Mouse (Mus musculus) 3134 (cell line): ENCODE measurements at regions not wholly inside any gene's neighbourhood (a gene's known extent, or its start where the extent isn't known, plus 50 kb on each side); places are given as distances from the start of the nearest gene placed in this dataset.

Experiments used
- DNase-seq: peaks from one replicate; pipeline ENCODE4 v3.0.0-alpha.2; 2011; ENCODE audit warnings: low spot score; ENCODE audit not compliant: insufficient read length; ENCODE audit errors: extremely low read depth

DNA sequence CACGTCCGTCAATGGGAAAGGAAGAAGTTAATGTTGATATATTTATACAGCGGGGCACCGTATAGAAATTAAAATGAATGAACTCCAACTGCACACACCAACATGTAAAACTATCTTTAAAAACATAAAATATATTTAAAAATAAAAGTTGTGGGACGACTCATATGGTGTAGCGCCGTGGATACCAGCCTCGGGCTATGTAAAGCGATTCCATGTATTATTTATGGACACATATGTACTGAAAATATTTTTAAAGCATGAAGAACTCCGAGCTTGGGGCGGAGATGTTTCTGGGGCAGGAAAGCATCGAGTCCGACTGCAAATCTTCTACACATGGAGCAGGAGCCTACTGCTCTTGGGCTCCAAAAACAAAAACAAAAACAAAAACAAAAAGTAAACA, 182.4 kb downstream of the Cryba4 start:
- DNase-seq, result no peak

DNA sequence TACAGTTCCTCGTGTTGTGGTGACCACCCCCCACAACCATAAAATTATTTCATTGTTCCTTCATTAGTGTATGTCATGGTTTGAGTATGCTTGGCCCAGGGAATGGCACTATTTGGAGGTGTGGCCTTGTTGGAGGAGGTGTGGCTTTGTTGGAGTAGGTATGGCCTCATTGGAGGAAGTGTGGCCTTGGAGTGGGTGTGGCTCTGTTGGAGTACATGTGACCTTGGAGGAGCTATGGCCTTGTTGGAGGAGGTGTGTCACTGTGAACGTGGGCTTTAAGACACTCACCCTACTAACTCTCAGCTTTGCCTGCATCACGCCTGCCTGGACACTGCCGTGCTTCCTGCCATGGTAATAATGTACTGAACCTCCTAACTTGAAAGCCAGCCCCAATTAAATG, 179.9 kb downstream of the Cryba4 start:
- no peak for DNase-seq

DNA sequence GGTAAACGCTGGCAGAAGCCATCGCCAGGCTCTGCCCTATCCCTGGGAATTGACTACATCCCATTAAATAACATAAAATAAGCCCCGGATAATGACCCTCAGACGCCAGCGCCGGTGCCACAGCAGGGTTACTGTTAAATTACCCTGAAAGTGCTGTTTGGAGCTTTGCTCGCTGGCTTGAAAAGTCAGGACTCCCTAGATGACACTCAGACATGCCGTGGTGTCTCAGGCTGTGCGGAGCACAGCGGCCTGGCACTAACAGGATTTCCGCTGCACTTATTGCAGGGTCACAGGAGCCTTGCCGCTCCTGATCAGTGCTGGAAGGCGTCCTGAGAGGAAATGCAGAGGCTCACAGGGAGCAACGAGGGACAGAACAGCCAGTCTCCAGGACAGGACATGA, 175.2 kb downstream of the Cryba4 start:
- DNase-seq, result no peak

DNA sequence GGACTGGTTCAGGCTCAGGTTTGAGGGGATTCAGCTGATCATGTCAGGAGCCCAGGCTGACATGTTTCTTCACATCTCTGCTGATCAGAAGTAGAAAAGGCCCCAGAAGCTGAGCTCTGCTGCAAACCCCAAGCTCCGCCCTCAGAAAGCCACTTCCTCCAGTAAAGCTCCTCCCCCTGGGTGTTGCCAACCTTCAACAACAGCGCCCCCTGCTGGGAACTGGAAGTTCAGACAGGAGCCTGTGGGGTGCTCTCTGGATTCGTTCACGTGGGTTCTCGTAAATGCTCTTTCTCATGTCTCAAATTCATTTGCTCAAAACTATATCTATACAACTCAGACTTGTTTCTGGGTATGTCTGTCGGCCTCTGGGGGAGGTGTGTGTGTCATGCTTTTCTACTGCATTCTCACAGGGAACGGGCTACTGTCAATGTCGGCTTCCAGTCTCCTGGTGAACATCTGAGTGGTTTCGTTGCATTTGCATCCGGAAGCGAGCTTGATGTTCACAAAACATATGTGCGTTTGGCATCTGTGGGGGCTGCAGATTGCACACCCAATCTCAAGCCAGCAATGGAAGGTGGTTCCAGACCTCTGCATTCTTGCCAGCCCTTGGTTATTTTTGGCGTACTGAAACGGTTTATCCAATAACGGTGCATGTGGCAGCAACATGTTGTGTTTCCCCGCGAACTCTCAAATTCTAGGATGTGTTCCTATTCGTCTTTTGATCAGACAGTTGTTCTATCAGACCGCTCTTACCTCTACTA, 174.3 kb downstream of the Cryba4 start:
- DNase-seq, result peak; percentile 30

DNA sequence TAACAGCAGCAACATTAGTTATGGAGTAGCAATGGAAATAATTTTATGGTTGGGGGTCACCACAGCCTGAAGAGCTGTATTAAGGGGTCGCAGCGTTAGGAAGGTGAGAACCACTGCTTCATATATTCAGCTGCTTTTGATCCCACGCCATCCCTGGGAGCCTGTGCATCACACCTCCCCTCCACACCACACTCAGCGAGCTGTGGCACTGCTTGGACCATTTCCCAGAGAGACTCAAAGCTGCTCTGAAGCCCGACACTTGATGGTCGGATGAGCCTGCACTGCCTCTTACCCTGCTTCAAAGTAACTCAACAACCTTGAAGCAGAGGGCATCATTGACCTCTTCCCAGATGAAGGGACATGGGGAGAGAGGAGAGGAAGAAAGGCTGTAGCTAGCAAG, 171.3 kb downstream of the Cryba4 start:
- no peak for DNase-seq

DNA sequence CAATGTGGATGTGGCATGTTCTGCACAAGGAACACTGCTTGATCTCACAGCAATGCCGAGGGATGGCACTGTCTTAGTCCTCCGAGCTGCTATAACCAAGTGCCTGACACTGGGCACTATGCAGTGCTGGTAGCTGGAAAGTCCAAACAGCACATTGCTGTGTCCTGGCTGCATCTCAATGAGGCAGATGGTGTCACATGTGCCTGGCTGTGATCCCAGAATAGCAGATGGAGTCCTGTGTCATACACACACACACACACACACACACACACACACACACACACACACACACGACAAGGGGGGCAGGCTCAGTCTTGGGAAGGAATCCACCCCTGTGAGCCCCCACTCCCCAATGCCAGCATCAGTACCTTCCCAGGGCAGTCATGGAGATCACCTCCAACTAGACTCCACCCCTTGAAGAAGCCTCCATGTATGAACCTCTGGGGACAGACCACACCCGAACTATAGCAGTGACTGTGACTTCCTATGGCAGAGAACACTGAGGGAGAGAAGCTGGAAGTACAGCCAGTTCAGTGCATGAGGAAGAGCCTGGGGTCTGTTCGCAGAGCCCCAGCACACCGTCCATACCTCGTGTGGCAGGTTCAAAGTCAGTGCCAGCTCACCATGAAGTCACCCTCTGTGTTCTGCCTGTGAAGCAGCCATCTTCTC, 160.3 kb downstream of the Cryba4 start:
- no peak for DNase-seq

DNA sequence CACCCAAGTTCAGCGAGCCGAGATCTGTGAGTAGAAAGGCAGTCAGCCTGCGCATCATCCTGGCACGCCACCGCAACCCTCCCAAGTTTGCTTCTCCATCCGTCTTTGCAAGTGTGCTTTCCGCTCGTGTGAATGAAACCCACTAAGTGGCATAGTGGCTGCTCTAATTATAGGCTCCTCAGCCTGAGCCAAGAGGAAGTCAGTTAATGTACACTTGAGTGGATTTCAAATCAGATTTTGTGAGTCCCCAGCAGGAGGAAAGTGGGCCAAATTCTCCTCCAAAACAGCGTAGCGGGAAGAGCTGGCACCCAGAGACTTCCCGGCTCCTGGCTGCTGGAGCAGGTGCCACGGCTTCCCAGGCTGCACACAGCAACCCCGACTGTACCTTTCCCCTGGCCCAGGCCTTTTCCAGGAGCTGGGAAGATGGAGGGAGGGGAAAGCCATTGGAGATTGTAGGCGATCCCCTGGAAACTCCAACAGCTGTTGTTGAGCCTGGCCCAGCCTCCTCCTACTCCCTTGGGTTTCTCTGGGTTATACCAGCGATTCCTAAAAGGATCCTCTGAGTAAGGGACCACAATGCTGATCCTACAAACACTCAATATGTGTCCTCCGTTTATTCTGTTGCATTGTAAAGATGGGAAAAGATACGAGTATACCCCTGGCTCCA, 158.3 kb downstream of the Cryba4 start:
- no peak for DNase-seq

DNA sequence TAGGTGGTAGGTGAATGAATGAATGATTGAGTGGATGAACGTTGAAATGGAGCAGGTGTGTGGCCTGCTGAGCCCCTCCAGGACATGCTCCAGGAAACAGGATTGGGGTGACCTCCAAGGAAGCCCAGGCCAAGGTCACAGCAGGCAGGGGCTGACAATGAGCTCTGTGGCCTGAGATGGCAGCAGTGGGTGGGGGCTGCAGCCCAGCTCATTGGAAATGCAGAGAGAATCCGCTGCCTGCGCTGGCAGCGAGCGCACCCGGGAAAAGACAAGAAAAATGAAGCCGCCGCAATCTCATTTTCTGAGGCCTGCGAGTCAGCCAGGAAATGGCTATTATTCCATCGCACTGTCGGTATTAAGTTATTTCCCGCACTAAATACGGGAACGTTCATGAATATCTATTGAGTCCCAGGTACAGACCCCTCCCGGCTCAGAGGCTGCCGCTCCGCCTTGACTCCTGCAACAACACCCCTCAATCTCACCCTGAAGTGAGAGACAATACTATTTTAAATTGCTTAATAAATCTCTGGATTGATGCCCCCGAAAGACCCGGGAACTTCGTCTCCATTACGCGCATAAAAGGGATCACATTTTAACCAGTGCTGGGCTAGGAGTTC, 153.7 kb downstream of the Cryba4 start:
- no peak for DNase-seq

DNA sequence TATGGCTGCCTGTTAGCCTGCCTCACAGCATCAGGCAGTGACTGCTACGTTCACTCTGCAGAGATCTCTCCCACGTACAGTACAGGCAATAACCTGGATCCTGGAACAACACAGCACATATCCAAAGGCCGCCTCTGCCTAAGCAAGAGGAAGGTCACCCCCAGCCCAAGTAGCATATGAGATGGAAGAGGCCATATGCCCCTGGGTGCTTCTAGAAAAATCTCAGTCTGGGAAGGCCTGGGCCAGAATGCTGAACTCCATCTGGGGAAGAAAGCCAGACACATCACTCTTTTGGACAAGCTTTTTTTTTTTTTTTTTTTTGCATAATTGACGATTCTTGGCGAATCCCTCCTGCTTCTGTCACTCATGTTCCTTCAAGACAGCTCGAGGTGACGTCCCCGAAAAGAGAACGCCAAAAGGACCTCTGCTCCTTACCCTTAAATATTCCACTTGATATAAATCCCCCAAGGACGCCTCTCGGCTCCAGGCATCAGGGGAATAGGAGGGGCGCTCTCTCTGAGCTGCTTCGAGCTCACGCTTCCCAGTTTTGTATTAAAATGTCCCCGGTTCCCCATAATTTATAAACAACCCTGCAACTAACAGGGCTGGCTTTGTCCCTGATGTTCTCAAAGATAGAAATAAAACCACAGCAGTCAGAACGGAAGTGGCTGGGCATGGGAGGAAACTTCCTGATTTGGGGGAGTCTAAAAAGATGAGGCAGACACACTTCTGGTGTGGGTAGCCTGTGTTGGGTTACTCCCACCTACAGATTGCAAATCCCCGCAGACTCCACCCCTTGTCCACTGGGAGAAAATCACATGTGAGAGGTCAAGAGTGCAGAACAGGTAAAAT, 150.4 kb downstream of the Cryba4 start:
- no peak for DNase-seq

DNA sequence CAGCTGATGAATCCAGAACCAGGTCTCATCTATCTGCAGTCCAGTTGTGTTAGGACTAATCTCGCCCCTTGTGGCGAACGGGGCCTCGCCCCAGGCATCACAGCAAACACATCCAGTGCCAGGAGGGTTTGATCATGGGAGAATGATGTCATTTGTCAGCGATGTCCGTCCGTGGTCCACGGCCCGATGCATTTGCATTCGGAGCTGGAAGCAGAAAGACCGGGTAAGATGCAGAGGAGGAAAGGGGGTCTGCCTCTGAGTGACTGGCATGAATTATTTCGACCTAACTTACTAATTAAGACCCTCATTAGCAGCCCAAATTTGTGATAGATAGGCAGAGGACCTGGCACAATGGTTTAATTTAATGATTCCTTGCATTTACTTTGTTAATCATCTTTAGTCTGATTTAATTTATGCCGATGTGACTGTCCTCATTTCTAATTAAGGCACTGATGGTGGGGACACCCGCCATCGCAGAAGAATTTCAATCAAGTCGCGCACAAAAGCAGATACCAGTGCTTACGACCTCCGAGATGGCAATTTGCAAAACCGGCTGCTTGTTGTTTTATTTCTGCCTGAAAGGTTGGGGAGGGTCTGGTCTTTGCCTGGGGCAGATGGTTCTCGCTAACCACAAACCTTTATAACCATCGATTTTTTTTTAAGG, 141.9 kb downstream of the Cryba4 start:
- no peak for DNase-seq

DNA sequence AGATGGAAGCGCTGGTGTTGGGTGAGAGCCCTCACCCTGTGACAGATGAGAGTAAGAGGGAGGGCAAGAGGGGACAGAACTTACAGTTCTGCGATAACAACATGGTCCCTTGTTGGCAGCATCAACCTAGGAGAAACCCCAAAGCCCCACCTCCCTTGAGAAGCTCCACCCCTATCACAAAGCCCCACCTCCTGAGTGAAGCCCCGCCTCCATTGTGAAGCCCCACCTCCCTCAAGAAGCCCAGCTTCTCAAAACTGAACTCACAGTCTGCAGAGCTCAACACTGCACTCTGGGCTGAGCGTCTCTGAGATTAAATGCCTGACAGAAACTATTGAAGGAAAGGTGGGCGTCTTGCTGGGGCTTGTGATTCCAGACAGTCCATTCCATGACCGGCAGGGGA, 131.6 kb downstream of the Cryba4 start:
- no peak for DNase-seq

DNA sequence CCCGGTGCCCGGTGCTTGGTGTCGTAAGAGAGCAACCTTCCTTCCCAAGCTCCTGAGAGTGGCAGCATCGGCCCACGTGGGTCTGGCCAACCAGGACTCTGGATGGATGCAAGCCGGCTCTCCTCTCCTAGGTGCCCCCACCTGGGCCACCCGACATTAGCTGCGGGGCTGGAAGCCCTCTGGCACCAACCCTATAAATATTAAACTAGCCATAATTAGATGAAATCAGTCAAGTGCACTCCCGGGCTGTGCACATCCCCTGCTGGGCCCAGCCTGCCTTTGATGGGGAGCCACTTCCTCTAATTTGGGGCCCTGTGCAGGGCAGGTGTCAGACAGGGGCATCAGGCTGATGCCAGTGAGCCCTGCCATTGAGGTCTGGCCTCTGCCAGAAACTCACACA, 130.8 kb downstream of the Cryba4 start:
- DNase-seq, result no peak

DNA sequence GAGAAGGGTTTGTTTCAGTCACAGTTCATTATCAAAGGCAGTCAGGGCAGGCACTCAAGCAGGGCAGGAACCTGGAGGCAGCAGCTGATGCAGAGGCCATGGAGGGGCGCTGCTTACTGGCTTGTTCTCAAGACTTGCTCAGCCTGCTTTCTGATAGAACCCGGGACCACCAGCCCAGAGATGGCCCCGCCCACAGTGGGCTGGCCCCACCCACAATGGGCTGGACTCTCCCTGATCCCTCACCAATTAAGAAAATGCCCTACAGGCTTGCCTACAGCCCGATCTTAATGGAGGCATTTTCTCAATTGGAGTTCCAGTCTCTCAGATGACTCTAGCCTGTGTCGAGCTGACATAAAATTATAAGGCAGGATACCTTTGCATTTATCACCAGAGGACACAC, 129.7 kb downstream of the Cryba4 start:
- DNase-seq, result no peak

DNA sequence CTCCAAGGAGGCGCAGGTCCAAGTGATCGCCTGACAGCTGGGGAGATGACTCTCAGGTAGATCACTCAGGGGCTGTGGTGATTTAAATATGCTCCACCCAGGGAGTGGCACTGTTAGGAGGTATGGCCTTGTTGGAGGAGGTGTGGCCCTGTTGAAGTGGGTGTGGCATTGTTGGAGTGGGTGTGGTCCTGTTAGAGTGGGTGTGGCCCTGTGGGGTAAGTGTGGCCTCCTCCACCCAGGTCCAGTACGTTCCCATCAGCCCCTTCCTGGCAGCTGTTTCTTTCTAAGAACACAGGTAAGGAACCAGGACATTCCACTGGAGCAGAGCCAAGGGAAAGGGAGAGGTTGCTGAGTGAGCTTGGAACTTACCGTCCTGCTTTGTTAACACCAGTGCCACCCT, 125.1 kb downstream of the Cryba4 start:
- no peak for DNase-seq

DNA sequence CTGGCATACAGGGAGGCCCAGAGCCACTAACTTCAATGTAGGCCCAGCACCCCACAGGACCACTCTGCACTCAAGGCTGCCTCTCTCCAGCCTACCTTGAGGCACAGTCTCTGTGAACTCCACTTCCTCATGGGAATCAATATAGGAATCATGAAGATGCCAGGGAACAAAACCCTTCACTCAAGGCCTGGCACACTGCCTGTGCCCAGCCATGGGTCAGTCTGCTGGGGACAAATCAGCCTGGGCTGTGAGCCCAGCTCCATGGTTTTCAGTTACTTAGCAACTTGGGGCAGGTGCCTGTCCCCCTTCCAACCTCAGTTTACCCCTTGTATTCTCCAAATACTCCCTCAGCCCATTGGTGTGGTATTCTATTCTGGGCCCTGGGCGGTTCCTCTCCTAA, 119.6 kb downstream of the Cryba4 start:
- no peak for DNase-seq

DNA sequence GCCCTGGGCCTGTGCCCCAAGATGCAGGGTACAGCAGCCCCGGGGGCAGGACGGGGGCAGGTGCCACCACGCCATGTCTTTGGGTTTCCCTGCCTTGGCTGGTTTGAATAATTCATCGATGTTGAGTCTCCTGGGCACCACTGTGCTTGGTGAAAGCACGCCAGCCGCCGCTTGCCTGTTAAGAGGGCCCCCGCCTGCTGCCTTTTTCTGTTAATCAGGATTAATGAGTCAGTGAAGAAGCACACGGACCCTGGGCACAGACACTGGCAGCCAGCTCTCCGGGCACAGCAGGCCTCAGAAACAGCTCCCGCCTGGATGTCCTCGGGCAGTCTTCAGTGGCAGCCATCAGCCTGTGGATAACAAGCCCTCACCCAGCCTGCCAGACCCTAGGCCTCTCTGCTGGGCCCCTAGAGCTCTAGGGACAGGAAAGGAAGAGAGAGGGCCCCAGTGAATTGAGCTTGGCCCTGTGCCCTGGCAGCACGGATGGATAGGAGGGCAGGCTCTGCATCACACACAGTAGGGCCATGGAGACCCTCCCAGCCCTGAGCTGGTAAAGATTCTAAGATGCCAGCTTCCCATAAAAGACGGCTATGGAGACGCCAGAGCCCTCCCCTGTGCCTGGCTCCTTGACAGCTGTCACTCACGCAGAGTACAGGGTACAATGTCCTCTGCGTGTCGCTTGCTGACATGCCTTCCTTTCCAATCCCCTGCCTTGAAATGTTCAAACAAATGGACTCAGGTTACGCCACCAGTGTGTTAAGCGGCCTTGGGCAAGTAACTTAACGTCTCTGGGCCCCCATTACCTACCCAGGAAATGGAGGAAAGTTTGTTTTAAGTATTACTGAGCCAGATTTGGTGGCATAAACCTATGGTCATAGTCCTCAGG, 118.4 kb downstream of the Cryba4 start:
- no peak for DNase-seq

DNA sequence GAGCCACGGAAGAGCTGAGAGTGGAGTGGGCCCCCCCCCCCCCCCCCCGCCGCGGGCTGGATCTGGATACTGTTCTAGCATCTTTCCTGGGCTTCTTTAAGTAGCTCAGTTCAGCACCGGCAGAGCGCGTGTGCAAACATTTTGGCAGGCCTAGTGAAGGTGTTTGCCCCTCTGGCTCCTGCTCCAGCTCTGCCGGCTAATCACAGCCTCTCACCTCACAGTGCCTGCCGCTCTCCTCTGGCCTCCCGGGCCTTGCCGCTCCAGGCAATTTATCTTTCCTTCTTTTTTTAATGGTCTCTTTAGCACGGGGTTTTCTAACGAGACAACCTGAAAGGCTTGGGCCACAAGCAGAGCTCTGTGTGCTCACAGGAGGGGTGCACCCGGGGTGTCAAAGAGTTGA, 115.7 kb downstream of the Cryba4 start:
- no peak for DNase-seq

DNA sequence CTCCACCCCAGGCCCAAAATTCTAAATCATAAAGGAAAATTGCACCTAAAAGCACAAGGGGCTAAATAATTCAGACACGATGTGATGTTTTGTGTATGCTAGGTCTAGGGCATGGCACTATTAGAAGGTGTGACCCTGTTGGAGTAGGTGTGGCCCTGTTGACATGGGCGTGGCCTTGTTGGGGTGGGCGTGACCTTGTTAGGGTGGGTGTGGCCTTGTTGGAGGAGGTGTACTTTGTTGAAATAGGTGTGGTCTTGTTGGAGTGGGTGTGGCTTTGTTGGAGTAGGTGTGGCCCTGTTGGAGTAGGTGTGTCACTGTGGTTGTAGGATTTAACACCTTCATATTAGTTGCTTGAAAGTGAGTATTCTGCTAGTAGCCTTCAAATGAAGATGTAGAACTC, 114.1 kb downstream of the Cryba4 start:
- DNase-seq, result no peak

DNA sequence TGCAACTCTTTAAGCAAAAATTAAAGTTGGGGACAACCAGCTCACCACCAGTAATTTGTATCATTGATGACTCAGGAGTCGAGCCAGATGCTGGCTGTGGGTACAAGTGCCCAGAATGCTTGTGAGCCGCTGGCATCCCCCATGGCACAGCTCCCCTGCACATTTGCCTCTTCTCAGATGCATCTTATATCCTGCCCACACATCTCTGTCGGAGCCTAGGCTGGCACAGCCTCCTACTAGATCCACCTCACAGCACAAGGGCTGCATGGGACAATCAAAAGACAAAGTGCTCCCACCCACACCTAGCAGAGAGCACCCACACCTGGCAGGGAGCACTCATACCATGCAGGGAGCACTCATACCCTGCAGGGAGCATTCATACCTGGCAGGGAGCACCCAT, 109.6 kb downstream of the Cryba4 start:
- no peak for DNase-seq
